Mouse (Mus musculus) ES-E14 (cell line): ENCODE data around the gene 4930402H24Rik.

Experiments
- MAFK ChIP-seq: IDR thresholded peaks from 2 replicates; pipeline ENCODE4 v1.6.1; 2014; ENCODE audit warnings: mild to moderate bottlenecking, low read depth, low read length, inconsistent platforms; ENCODE audit not compliant: insufficient read depth
- ZC3H11A ChIP-seq: IDR thresholded peaks from 2 replicates; pipeline ENCODE4 v1.6.1; 2012; ENCODE audit warnings: low read depth, mild to moderate bottlenecking, inconsistent platforms, low read length, borderline replicate concordance

- TF ChIP-seq MAFK (no peak), ZC3H11A (peak; percentile 55)
Observed at GRCm38 (mm10) chr2:130950548-130950947, 44.3 kb upstream of the 4930402H24Rik start.
